Mouse (Mus musculus): ENCODE results near the gene Ptms.

DNA sequence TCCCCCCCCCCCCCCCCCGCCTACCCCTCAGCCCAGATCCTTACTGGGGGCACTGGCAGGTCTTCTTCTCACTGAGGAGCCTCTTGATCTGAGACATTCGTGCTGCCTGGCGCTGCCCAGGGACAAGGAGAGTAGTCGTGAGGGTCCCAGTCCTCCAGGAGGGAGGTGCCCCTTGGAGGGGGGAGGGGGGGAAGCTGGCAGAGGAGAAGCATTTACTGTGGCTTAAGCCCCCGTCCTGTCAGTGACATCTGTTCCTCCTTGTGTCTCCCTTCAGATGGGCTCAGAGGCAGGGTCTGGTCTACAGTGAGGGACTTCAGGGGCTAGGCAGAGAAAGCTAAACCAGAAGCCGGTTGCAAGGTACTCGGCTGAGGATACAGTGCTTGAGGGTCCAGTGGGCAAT, 53.3 kb downstream of the Ptms start:
- TF ChIP-seq GATA1 (IDR thresholded peaks at IDR 0.05; ENCODE audit: low read length) (no peak), TAL1 (IDR thresholded peaks at IDR 0.05; ENCODE audit: low read length) (no peak)
